Mouse (Mus musculus): ENCODE measurements around the gene Fbxo47.

- no peak for TF ChIP-seq CTCF (IDR thresholded peaks at IDR 0.05)
- TF ChIP-seq EP300 (IDR thresholded peaks at IDR 0.05): no peak
These were observed 33.6 kb downstream of the Fbxo47 start for GRCm38 (mm10) chr11:97850367-97850766.

All from lung, postnatal 0 days (tissue).